Mouse (Mus musculus): Measurements from ENCODE around the gene Snapc1. TPM values are rescaled to one million over a fixed set of nuclear protein-coding genes. Genes with fewer than 3 reads are reported as not detected.

The Snapc1 gene
- polyA plus RNA-seq, 1 experiment: 2.5 TPM

- Histone ChIP-seq H3K4me3 (ENCODE audit: insufficient read depth, poor library complexity, severe bottlenecking) (no peak overlapping the region), H3K36me3 (ENCODE audit: control insufficient read depth, insufficient read depth) (no peaks in the 10 kb centered on the region), H3K79me2 (ENCODE audit: control insufficient read depth, insufficient read depth) (no peaks in the 10 kb centered on the region), H3ac (ENCODE audit: control insufficient read depth, insufficient read length, low read depth) (no peak overlapping the region), H3K79me3 (ENCODE audit: low read depth) (no peaks in the 10 kb centered on the region), H3K27me3 (ENCODE audit: control insufficient read depth, insufficient read depth, insufficient read length) (no peaks in the 10 kb centered on the region)
- TF ChIP-seq MYOG (IDR thresholded peaks at IDR 0.05; ENCODE audit: control insufficient read depth, extremely low read depth, insufficient read length) (no peak), MYOD1 (IDR thresholded peaks at IDR 0.05; ENCODE audit: control insufficient read depth, insufficient read length, low read depth) (no peak), CEBPB (IDR thresholded peaks at IDR 0.05; ENCODE audit: low read depth) (no peak), USF1 (IDR thresholded peaks at IDR 0.05; ENCODE audit: low read depth) (no peak), FOSL1 (IDR thresholded peaks at IDR 0.05; ENCODE audit: insufficient read depth, low read length, poor library complexity, severe bottlenecking) (no peak), MAX (IDR thresholded peaks at IDR 0.05) (no peak), CTCF (IDR thresholded peaks at IDR 0.05; ENCODE audit: control insufficient read depth, insufficient read depth, insufficient read length) (no peak)
Observed at GRCm38 (mm10) chr12:73953420-73954186, 10.7 kb upstream of the Snapc1 start.

- Histone ChIP-seq H3K36me3 (ENCODE audit: control insufficient read depth, insufficient read depth) (no peaks in the 10 kb centered on the region), H3ac (ENCODE audit: control insufficient read depth, insufficient read length, low read depth) (no peak overlapping the region), H3K27me3 (ENCODE audit: control insufficient read depth, insufficient read depth, insufficient read length) (no peaks in the 10 kb centered on the region), H3K79me3 (ENCODE audit: low read depth) (no peaks in the 10 kb centered on the region), H3K4me3 (ENCODE audit: insufficient read depth, poor library complexity, severe bottlenecking) (no peak overlapping the region), H3K79me2 (ENCODE audit: control insufficient read depth, insufficient read depth) (no peaks in the 10 kb centered on the region)
- TF ChIP-seq CTCF (IDR thresholded peaks at IDR 0.05; ENCODE audit: control insufficient read depth, insufficient read depth, insufficient read length): no peak
- TF ChIP-seq USF1 (IDR thresholded peaks at IDR 0.05; ENCODE audit: low read depth): no peak
- no peak for TF ChIP-seq MYOD1 (IDR thresholded peaks at IDR 0.05; ENCODE audit: control insufficient read depth, insufficient read length, low read depth)
- no peak for TF ChIP-seq MYOG (IDR thresholded peaks at IDR 0.05; ENCODE audit: control insufficient read depth, extremely low read depth, insufficient read length)
- TF ChIP-seq MAX (IDR thresholded peaks at IDR 0.05): no peak
- no peak for TF ChIP-seq CEBPB (IDR thresholded peaks at IDR 0.05; ENCODE audit: low read depth)
- no peak for TF ChIP-seq FOSL1 (IDR thresholded peaks at IDR 0.05; ENCODE audit: insufficient read depth, low read length, poor library complexity, severe bottlenecking)
Observed at GRCm38 (mm10) chr12:73954785-73955184, 9.5 kb upstream of the Snapc1 start.

GRCm38 (mm10) chr12:73957676-73958075 is 6.6 kb upstream of the Snapc1 start:
- Histone ChIP-seq H3K36me3 (ENCODE audit: control insufficient read depth, insufficient read depth) (no peaks in the 10 kb centered on the region), H3ac (ENCODE audit: control insufficient read depth, insufficient read length, low read depth) (no peak overlapping the region), H3K79me3 (ENCODE audit: low read depth) (no peaks in the 10 kb centered on the region), H3K27me3 (ENCODE audit: control insufficient read depth, insufficient read depth, insufficient read length) (no peaks in the 10 kb centered on the region), H3K4me3 (ENCODE audit: insufficient read depth, poor library complexity, severe bottlenecking) (no peak overlapping the region), H3K79me2 (ENCODE audit: control insufficient read depth, insufficient read depth) (no peaks in the 10 kb centered on the region)
- no peak for TF ChIP-seq MAX (IDR thresholded peaks at IDR 0.05)
- TF ChIP-seq FOSL1 (IDR thresholded peaks at IDR 0.05; ENCODE audit: insufficient read depth, low read length, poor library complexity, severe bottlenecking): no peak
- TF ChIP-seq MYOD1 (IDR thresholded peaks at IDR 0.05; ENCODE audit: control insufficient read depth, insufficient read length, low read depth): no peak
- TF ChIP-seq MYOG (IDR thresholded peaks at IDR 0.05; ENCODE audit: control insufficient read depth, extremely low read depth, insufficient read length): no peak
- TF ChIP-seq CTCF (IDR thresholded peaks at IDR 0.05; ENCODE audit: control insufficient read depth, insufficient read depth, insufficient read length): no peak
- TF ChIP-seq CEBPB (IDR thresholded peaks at IDR 0.05; ENCODE audit: low read depth): no peak

DNA sequence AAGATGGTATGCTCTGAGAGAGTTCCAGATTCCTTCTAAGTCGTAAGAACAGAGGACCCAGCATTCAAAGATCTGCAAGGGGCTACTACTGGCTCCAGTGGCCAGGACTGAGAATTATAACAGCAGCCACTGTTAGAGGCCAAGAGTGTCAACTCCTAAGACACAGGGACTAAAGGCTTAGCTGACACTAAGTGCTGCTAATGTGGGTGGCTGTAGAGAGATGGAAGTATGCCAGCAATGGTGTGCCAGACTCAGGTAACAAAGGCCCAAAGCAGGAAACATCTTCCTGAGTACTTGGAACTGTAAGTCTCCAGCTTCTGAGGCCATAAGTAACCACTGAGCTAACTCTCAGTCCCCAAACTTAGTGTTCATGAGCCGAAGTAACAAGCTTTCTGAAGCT is 5.5 kb upstream of the Snapc1 start:
- no peak overlapping the region for H3ac ChIP-seq (ENCODE audit: control insufficient read depth, insufficient read length, low read depth)
- no peak overlapping the region for H3K4me3 ChIP-seq (ENCODE audit: insufficient read depth, poor library complexity, severe bottlenecking)
- H3K27me3 ChIP-seq (ENCODE audit: control insufficient read depth, insufficient read depth, insufficient read length): no peaks in the 10 kb centered on the region
- H3K36me3 ChIP-seq (ENCODE audit: control insufficient read depth, insufficient read depth): no peaks in the 10 kb centered on the region
- no peaks in the 10 kb centered on the region for H3K79me3 ChIP-seq (ENCODE audit: low read depth)
- no peaks in the 10 kb centered on the region for H3K79me2 ChIP-seq (ENCODE audit: control insufficient read depth, insufficient read depth)
- TF ChIP-seq MAX (IDR thresholded peaks at IDR 0.05) (no peak), MYOG (IDR thresholded peaks at IDR 0.05; ENCODE audit: control insufficient read depth, extremely low read depth, insufficient read length) (no peak), FOSL1 (IDR thresholded peaks at IDR 0.05; ENCODE audit: insufficient read depth, low read length, poor library complexity, severe bottlenecking) (no peak), USF1 (IDR thresholded peaks at IDR 0.05; ENCODE audit: low read depth) (no peak), CEBPB (IDR thresholded peaks at IDR 0.05; ENCODE audit: low read depth) (no peak), CTCF (IDR thresholded peaks at IDR 0.05; ENCODE audit: control insufficient read depth, insufficient read depth, insufficient read length) (no peak), MYOD1 (IDR thresholded peaks at IDR 0.05; ENCODE audit: control insufficient read depth, insufficient read length, low read depth) (no peak)

- Histone ChIP-seq H3K36me3 (ENCODE audit: control insufficient read depth, insufficient read depth) (peaks cover 69% of the 10 kb centered on the region), H3K27me3 (ENCODE audit: control insufficient read depth, insufficient read depth, insufficient read length) (no peaks in the 10 kb centered on the region), H3ac (ENCODE audit: control insufficient read depth, insufficient read length, low read depth) (no peak overlapping the region), H3K4me3 (ENCODE audit: insufficient read depth, poor library complexity, severe bottlenecking) (no peak overlapping the region), H3K79me2 (ENCODE audit: control insufficient read depth, insufficient read depth) (peaks cover 38% of the 10 kb centered on the region), H3K79me3 (ENCODE audit: low read depth) (peaks cover 23% of the 10 kb centered on the region)
- TF ChIP-seq MAX (IDR thresholded peaks at IDR 0.05) (no peak), MYOG (IDR thresholded peaks at IDR 0.05; ENCODE audit: control insufficient read depth, extremely low read depth, insufficient read length) (no peak), MYOD1 (IDR thresholded peaks at IDR 0.05; ENCODE audit: control insufficient read depth, insufficient read length, low read depth) (no peak), FOSL1 (IDR thresholded peaks at IDR 0.05; ENCODE audit: insufficient read depth, low read length, poor library complexity, severe bottlenecking) (no peak), CTCF (IDR thresholded peaks at IDR 0.05; ENCODE audit: control insufficient read depth, insufficient read depth, insufficient read length) (no peak), CEBPB (IDR thresholded peaks at IDR 0.05; ENCODE audit: low read depth) (no peak), USF1 (IDR thresholded peaks at IDR 0.05; ENCODE audit: low read depth) (no peak)
Observed at GRCm38 (mm10) chr12:73969142-73969541, 4.9 kb downstream of the Snapc1 start.
